Mouse (Mus musculus) splenic B cell, adult 2 months (primary cell): ENCODE results near the gene Zfp949.

Source experiments
- DNase-seq: peaks from one replicate; pipeline ENCODE4 v3.0.0-alpha.2; 2011; ENCODE audit warnings: low read depth, low spot score
- H3K27me3 ChIP-seq: 2 replicates; pipeline ENCODE4 v1.6.1; 2012; ENCODE audit warnings: mild to moderate bottlenecking, low read length, moderate library complexity, mixed read lengths; ENCODE audit not compliant: control insufficient read depth, poor library complexity, insufficient read depth, severe bottlenecking
- H3K36me3 ChIP-seq: 2 replicates; pipeline ENCODE4 v1.6.1; 2012; ENCODE audit warnings: mild to moderate bottlenecking, low read length, moderate library complexity, mixed read lengths; ENCODE audit not compliant: control insufficient read depth, poor library complexity, insufficient read depth, severe bottlenecking

Zfp949 gene

GRCm38 (mm10) chr9:88547851-88548613, at the start of gene Zfp949:
Gene Zfp949, plus strand, starts transcription at chr9:88548020.
- DNase-seq: peak; percentile 88
- no peaks in the 10 kb centered on the region for H3K36me3 ChIP-seq
- H3K27me3 ChIP-seq: no peaks in the 10 kb centered on the region

GRCm38 (mm10) chr9:88500112-88500511, 47.7 kb upstream of the Zfp949 start:
- H3K27me3 ChIP-seq: no peaks in the 10 kb centered on the region
- no peak for DNase-seq
- no peaks in the 10 kb centered on the region for H3K36me3 ChIP-seq

- H3K27me3 ChIP-seq: no peaks in the 10 kb centered on the region
- no peak for DNase-seq
- H3K36me3 ChIP-seq: no peaks in the 10 kb centered on the region
These were observed 46.0 kb upstream of the Zfp949 start for GRCm38 (mm10) chr9:88501846-88502245.

GRCm38 (mm10) chr9:88515546-88515945, 32.3 kb upstream of the Zfp949 start:
- DNase-seq: no peak
- Histone ChIP-seq H3K27me3 (no peaks in the 10 kb centered on the region), H3K36me3 (no peaks in the 10 kb centered on the region)

- no peak for DNase-seq
- H3K27me3 ChIP-seq: no peaks in the 10 kb centered on the region
These were observed 31.3 kb upstream of the Zfp949 start for GRCm38 (mm10) chr9:88516361-88516995.

GRCm38 (mm10) chr9:88519390-88520121, 28.3 kb upstream of the Zfp949 start:
- Histone ChIP-seq H3K27me3 (no peaks in the 10 kb centered on the region), H3K36me3 (peaks cover 2% of the 10 kb centered on the region; the same call in 1 of the 2 replicates)
- no peak for DNase-seq

More at GRCm38 (mm10) chr9:88516361-88516995, 31.3 kb upstream of the Zfp949 start:
- H3K36me3 ChIP-seq: peaks cover 2% of the 10 kb centered on the region; the same call in 1 of the 2 replicates

- Histone ChIP-seq H3K36me3 (peaks cover 2% of the 10 kb centered on the region; the same call in 1 of the 2 replicates), H3K27me3 (no peaks in the 10 kb centered on the region)
- DNase-seq: peak; percentile 34
These were observed 27.5 kb upstream of the Zfp949 start for GRCm38 (mm10) chr9:88520122-88520848.

- H3K27me3 ChIP-seq: no peaks in the 10 kb centered on the region
- no peak for DNase-seq
These were observed 26.9 kb upstream of the Zfp949 start for GRCm38 (mm10) chr9:88520849-88521483.

GRCm38 (mm10) chr9:88521961-88522568, 25.8 kb upstream of the Zfp949 start:
- DNase-seq: no peak
- Histone ChIP-seq H3K27me3 (no peaks in the 10 kb centered on the region), H3K36me3 (peaks cover 2% of the 10 kb centered on the region; the same call in 1 of the 2 replicates)

More at GRCm38 (mm10) chr9:88520849-88521483, 26.9 kb upstream of the Zfp949 start:
- peaks cover 2% of the 10 kb centered on the region; the same call in 1 of the 2 replicates for H3K36me3 ChIP-seq

GRCm38 (mm10) chr9:88522569-88523334, 25.1 kb upstream of the Zfp949 start:
- H3K36me3 ChIP-seq: peaks cover 2% of the 10 kb centered on the region; the same call in 1 of the 2 replicates
- no peaks in the 10 kb centered on the region for H3K27me3 ChIP-seq
- peak; percentile 98 for DNase-seq

GRCm38 (mm10) chr9:88523335-88523668, 24.5 kb upstream of the Zfp949 start:
- peaks cover 2% of the 10 kb centered on the region; the same call in 1 of the 2 replicates for H3K36me3 ChIP-seq
- DNase-seq: no peak
- no peaks in the 10 kb centered on the region for H3K27me3 ChIP-seq

GRCm38 (mm10) chr9:88524367-88524766, 23.5 kb upstream of the Zfp949 start:
- no peak for DNase-seq
- H3K36me3 ChIP-seq: peaks cover 2% of the 10 kb centered on the region; the same call in 1 of the 2 replicates

GRCm38 (mm10) chr9:88524796-88525195, 23.0 kb upstream of the Zfp949 start:
- Histone ChIP-seq H3K27me3 (no peaks in the 10 kb centered on the region), H3K36me3 (peaks cover 2% of the 10 kb centered on the region; the same call in 1 of the 2 replicates)
- DNase-seq: no peak

More at GRCm38 (mm10) chr9:88524367-88524766, 23.5 kb upstream of the Zfp949 start:
- no peaks in the 10 kb centered on the region for H3K27me3 ChIP-seq
